Mouse (Mus musculus): ENCODE results near the gene Slamf6.
"Not testable (repeated sequence)": the region's sequence is repeated elsewhere in the genome, so short reads cannot be mapped to it uniquely, and the experiment has no call there.

Slamf6 gene

DNA sequence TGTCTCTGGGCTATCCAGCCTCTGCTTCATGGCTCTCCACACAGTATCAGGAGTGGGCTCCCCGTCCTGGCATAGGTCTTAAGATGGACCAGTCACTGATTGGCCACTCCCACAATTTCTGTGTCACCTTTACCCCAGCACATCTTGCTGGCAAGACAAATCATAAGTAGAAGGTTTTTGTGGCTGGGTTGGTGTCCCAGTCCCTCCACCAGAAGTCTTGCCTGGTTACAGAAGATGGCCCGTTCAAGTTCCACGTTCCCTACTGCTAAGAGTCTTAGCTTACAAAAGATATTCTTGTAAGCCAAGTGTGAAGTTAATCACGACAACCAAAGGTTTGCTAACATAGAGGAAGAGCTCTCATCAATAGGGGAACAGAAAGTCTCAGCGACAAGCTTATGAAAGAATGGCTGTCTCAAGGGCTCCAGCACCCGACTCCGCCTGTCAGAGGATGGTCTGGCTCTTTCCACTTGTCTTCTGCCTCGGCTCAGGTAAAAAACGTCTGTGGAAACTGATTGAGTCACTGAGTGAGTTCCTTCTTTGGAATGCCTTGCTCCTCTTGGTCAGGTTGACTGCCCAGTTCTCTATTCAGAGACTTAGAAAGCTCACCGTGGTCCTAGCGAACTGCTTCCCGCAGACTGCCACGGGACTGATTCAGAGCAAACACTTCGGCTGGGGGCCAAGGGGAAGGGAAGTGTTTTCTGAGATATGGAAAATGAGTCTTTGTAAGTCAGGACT is at the start of gene Slamf6:
Gene Slamf6, plus strand, starts transcription at position 211 of the 735 bp plus-strand sequence.
- no peak for DNase-seq (ENCODE audit: low spot score in 2 of 2)

DNA sequence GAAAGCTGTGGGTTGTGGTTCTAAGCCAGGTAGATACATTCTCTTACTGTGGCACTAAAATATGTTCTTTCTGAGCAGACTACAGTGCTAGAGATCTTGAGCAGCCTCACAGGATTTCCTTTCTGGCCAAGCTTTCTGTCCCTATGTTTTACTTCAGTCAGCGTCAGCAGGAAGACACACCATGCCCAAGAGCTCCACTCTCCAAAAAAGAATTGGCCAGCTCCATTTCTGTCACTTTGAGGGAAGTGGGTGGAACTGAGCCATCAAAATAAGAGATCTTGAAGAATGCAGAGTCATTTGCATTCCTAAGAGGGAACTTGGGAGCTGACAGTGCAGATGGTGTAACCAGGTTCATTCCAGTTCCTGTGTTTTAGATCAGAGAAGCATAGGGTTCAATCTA is 30.3 kb upstream of the Slamf6 start:
- no peak for DNase-seq (ENCODE audit: low spot score in 2 of 2)

DNA sequence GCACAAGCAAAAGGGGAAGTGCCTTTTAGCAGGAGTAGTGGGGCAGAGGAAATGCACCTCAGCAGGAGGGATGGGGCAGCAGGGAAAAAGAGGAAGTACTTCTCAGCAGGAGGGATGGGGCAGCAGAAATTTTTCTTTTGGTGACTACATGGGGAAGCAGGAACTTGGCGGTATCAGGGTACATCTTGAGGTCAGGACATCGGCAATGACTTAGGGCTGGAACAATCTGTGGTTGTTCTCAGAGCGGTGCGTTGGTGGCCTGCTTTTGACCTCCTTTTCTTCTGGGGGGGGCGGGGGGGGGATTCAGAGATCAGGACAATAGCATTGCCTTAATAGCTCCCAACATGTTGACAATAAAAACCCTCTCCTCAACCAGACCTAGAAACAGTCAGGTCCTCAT is 22.0 kb upstream of the Slamf6 start, which contains the start of gene Gm10521:
Gene Gm10521, plus strand, starts transcription at position 301 of the 400 bp plus-strand sequence.
- DNase-seq (ENCODE audit: low spot score in 2 of 2) = not testable (repeated sequence)

DNA sequence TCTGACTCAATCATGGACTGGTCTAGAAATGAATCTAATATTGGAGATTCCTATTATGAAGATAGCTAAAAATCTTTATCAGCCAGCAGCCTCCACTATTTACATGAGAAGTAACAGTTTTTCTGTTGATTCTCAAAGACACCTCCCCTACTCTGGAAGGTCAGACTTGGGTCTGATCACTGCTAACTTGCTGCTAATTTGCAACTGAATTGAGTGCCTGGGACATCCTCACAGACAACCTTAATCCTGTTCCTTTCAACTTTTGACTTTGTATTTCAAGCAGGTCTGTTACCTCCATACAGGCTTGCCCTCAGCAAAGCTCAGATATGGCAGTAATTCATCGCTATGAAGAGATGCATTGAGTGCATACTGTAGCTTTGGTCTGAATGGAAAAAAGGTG is 13.3 kb upstream of the Slamf6 start:
- DNase-seq (ENCODE audit: low spot score in 2 of 2) = no peak

DNA sequence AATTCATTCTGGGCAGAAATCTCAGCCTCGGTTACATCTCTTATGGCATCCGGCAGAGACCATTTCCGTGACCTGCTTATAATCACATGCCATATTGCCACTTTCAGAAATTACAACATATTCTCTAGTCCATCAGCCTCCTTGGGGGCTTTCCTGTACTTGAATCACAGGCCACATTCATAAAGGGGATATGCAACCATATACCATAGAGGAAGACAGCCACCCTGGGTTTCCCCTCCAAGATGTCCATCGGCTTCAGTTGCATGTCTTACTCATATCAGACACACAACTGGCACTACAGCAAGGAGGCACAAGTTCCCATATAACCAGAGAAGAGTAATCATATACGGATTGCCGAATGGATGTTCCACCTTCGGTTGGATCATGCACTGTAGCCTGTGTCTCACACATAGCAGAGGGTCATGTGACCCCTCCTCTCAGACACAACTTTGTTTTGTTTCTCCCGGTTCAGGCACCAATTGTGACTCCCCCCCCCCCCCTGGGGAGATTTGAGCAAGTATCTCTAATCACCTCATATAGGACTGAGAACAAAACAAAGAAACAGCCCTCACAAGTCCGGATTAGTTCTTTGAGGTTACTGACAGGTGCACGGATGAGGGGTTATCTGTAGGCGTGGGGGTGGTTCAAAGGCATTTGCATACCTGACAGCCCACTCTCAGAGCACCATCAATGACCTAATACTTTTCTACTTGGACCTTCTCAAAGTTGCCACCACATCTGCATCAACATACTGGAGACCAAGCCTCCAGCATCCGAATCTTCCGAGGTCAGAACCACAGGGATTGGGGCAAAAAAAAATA is 1.5 kb upstream of the Slamf6 start:
- no peak for DNase-seq (ENCODE audit: low spot score in 2 of 2)

DNA sequence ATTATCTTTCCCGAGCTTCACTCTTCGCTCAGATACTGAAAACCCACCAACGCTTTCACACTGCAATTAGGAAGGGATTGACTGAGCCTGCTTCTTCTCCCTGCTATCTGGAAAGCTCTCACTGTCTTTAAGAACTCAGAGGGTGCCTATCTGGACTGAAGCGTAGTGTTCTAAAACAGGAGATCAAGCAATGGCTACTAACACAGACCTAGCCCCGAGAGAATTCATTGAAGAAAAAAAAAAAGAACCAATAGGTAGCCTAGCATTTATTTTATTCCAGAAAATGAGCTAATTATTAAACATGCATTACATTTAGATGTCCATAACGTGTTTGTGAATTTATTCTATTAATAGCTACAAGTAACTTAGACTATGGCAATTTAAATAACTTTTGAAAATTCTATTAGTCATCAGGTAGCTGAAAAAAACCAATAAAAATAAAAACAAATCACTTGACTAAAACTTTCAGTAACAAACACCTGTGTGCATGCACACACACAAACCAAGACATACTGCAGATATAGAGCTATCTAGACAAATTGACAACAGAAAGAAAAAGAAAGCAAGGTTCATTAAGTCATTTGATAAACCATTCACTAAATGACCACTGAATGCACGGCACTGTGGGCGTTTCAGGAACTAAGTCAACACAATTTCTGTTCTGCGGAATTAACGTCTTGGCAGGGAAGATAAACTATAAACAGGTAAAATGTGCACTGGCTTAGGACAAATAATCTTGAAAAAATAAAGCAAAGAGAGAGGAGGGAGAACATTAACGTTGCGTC is 1.0 kb downstream of the Slamf6 start:
- DNase-seq (ENCODE audit: low spot score in 2 of 2) = no peak

DNA sequence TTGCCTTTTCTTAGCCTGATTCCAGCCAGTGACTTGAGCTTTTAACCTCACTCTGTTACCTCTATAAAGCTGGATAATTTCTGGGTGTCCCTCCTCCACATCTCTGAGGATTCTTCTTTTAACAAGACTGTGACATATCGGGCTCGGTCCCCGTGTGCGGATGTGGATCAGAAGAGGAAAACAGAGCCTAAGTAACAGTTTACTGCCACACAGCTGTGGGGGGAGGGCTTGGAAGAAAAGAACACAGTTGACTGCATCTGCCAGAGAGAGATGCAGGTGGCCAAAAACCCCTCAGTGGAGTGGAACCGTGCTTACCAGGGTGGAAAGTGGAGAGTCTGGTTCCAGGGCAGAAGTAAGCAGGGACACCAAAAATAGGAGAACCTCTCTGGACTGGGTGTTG is 1.9 kb downstream of the Slamf6 start:
- DNase-seq (ENCODE audit: low spot score in 2 of 2) = no peak

DNA sequence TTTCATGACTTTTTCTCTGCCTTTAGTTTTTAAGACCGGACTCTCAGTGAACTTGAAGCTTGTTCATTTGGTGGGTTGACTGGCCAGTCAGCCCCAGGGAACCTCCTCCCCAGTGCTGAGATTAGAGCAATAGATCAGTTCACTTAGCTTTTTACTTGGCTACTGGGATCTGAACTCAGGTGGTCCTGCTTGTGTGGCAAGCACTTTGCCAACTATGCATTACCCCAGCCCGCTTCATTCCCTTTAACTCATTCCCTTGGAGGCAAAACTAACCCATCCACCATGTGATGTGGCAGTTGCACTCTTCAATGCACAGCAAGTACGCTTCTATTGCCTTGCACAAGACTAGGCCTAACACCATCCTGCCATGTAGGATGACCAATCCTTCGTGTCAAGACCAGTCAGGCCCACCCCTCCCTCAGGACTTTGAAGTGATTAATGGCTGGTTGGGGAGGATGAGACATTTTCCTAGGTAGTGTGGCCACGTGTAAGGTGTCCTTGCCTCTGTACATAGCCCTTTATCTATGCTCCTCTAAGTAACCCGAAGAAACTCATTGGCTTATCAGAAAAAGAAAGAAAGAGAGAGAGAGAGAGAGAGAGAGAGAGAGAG is 2.7 kb downstream of the Slamf6 start:
- DNase-seq (ENCODE audit: low spot score in 2 of 2) = no peak

DNA sequence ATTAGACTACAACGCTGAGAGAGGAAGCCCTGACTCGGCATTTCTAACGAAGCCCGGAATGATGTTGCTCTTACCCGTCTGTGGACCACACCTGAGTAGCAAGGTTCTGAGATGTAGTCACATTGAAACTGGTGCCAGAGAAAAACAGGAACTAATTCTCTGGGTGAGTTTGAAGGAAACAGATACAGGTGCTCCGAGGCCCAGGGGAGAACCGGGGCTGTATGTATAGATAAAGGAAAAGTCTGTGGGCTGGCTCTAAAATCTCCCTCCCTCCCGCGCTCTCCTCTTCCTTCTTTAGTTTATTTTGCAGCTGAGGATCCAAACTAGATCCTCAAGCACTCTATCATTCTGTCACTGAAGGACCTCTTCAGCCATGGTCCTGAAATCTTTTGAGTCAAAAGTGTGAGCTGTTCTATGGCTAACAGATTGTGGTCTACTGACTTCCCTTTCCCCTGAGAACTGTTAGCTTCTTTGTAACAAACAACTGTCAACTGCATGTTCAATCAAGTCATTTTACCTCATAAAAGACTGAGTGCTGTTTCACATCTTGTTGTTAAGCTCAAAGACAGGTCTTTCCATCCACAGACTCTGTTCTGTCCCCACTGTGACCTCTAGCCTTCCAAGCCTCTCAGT is 3.8 kb downstream of the Slamf6 start:
- no peak for DNase-seq (ENCODE audit: low spot score in 2 of 2)

DNA sequence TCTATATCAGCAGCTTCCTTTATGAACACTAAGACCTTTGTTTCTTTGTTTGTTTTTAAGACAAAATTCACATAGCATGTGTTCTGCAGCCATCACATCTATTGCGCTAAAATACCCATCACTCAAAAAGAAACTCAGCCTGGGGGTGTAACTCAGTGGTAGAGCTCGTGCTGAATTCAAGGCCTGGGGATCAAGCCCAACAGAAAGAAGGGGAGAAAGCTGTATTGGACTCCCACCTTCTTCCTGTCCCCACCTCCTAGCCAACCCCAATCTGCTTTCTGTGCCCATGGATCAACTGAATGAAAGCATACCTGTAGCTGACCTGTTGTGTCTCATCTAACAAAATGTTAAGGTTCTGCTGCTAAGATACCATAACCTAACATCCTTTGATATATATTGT is 4.3 kb downstream of the Slamf6 start:
- no peak for DNase-seq (ENCODE audit: low spot score in 2 of 2)

DNA sequence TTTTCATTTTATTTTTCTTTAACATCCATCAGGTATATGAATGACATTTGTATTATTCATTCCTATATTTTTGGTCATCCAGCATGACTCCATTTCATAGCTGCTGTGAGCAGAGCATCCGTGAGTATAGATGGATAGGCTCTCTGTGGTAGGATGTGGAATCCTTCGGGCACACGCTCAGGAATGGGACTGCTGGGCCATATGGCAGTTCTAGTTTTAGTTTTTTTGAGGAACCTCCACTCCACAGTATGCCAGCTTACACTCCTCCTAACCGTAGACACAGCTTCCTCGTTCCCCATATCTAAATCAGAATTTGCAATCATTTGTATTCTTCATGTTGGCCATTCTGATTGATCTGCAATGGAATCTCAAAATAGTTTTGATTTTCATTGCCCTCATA is 5.5 kb downstream of the Slamf6 start:
- no peak for DNase-seq (ENCODE audit: low spot score in 2 of 2)

DNA sequence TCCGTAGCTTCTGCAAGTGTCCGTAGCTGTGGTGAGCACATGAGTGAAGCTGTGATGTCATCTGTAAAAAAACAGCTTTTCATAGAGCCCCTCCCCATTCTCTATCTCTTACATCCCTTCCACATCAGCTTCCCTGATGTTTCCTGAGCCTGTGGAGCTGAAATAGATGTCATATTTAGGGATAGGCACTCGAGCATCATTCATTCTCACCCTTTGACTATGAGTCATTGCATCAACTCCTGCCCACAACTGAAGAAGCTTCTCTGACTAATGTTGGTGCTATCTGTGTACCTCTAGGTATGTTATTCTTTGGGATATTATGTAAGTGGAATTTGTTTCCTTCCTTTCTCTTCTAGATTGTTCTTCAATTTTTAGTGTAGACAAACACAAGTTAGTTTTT is 7.6 kb downstream of the Slamf6 start:
- DNase-seq (ENCODE audit: low spot score in 2 of 2) = no peak

DNA sequence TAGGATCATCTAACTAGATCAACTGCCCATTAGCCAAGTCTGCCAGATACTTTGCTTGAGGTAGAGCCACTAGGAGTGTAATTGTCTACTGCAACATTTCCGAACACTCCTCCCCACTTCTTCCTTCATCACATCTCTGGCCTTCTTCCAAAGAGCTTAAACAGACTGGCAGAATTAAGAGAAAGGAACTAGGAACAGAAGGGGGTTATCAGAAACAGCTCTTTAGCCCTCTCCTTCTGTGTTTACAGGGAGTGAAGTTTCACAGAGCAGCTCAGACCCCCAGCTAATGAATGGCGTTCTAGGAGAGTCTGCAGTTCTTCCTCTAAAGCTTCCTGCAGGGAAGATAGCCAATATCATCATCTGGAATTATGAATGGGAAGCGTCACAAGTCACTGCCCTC is 16.5 kb downstream of the Slamf6 start:
- DNase-seq (ENCODE audit: low spot score in 2 of 2) = no peak

DNA sequence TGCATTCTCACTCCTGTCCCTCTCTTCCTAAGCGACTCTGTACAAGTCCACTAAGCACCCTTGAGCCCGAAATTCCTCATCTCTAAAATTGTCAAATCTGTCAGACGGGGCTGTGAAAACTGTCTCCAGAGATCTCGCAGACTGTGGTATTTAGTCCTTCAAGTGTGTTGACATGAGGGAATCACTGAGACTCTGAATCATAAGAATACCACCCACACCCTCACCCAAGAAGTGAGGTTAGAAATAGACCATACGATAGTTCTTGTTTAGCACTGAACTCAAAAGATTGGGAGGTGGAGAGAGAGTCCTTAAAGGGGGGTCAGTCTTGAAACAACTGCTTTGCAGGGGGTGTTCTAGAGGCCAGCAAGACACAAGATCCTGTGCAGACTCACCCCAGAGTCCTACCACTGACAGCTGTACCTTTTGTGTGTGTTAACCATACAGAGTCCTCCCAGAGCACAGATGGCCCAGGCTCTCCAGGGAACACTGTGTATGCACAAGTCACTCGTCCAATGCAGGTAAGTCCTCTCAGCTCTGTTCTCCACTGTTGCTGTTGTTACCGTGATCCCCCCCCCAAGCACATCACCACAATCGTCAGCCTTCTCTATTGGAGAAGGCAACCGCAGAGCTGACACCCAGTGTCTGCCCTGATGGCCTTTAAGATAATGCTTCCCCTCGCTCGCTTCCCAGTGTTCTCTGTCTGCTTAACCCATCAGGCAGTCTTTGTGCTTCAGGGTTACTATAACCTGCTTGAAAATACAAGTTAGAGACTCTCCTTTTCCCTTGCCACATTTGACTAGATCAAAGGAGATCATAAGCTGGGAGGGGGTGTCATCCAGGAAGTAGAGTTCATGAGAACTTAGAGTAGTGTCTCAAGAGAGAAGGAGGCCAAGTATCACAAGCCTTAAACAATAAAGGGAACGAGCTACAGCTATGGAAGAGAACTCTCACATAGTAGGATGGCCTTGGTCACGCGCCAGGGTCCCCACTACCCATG is 21.9 kb downstream of the Slamf6 start:
- DNase-seq (ENCODE audit: low spot score in 2 of 2) = no peak

DNA sequence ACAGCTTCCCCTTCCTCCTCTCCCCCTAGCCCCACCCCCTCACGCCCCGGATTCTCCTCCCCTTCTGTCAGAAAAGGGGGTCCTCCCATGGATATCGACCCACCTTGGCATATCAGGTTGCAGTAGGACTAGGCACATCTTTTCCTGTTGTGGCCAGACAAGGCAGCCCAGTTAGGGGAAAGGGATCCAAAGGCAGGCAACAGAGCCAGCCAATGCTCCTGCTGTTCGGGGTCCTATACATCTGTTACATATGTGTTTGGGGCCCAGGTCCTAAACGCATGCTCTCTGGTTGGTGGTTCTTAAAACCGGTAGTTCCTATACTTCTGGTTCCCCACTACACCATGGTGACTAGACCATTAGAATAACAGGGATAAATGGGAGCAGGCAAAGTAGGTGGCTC is 23.3 kb downstream of the Slamf6 start:
- DNase-seq (ENCODE audit: low spot score in 2 of 2) = no peak

DNA sequence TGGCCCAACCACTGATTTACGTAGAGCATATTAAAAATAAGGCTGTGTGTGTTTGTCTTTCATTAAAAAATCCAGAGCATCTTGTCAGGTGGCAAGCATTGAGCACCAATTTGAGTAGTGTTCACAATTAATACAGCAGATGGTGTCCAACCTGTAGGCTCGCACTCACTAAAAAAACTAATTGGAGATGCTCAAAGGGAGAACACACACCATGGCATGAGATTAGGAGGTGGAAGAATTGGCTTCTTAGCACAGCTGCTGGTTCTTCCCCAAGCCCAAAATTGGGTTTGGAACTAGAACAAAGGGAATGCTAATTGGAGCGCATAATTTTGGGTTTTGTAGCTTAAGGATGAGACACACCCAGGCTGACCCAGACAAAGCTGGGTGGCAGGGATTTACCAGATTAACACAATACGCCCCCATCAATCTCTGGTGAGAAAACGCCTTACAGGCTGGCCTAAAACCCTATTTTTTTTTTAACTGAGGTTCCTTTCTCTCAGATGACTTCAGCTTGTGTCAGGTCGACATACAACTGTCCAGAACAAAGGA is 29.2 kb downstream of the Slamf6 start:
- no peak for DNase-seq (ENCODE audit: low spot score in 2 of 2)

DNA sequence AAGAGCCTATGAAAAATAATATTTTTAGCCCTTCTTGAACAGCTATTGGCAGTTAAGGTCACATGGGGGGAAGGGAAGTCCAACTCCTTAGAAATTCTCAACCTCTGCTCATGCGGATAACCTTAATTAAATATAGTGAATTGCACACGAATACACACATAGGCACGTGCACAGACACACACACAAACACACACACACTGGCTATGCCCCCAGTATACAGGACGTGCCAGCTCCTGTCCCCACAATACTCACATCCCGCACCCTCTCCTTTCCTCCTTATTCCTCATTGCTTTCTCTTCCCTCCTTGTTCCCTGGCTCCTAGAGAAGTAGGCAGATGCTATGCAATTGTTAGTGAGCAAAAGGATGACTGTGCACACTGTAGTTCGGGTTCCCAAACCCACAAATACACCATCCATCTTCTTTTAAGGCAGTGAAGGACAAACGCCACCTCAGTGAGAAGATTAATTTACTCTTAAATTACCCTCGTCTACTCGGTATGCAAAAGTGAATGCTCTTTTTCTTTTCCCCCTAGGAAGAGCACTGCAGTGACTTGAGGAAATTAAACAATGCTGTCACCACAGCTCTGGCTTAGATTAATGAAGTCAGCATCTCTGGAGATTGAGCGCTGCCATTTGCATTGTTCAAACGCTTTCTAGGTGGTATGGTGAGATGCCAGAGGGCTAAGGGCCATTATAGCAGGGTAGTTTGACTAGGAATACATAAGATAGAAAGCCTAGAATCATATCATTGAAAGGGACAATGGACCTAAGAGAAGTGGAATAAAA is 31.0 kb downstream of the Slamf6 start:
- no peak for DNase-seq (ENCODE audit: low spot score in 2 of 2)

DNA sequence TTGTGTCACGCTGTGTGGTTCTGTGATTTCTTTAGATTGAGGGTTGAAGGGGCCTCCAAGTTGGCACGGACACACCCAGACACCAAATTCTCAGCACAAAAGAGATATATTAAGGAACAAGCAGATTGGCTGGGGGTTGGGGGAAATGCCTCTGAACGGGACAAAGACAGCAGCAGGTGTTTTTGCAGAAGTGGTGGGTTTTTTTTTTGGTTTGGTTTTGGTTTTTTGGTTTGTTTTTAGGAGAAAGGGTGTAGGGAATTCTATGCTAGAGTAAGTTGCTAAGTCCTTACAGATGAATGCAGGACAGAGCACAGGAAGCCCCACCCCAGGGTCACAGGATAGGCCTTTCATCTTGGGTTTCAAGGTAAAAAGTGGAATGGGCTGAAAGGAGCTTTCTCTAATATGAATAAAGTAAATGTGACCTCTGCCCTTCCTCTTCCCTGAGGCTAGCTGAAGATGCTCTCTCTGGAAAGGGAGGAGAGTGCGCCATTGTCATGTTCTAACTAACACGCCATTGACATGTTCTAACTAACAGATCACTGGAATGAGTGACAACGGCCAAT is 31.7 kb downstream of the Slamf6 start:
- DNase-seq (ENCODE audit: low spot score in 2 of 2) = no peak

DNA sequence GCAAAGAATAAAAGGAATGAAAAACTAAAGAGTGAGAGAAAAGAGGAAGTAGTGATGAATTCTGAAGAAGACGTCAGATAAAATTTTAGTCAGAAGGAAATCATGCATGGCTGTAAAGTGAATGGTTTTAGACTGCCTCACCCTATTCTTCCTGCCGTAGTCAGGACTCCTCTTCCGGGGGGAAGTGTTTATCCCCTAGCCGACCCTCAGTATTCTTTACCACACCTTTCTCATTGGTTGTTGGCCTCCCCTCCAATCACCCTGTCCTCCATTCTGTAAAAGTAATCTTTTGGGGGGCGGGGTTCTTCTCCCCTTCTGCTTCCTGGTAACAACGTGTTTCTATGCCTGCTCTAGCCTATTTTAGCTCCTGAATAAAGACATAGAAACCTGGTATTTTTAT is 37.8 kb downstream of the Slamf6 start:
- DNase-seq (ENCODE audit: low spot score in 2 of 2) = no peak

Measured in cerebellum, postnatal 4 days (tissue).